Mouse (Mus musculus) forebrain, postnatal 0 days (tissue): ENCODE data around the gene Dlec1. TPM values are rescaled to one million over a fixed set of nuclear protein-coding genes. Genes with fewer than 3 reads are reported as not detected.
A peak's percentile ranks its signal among the peaks of the same experiment; 100 is the strongest.

ENCODE experiments used
- ATAC-seq: fragments of 200-750 bp; cut with Nextera tagmentation; 2 replicates; pipeline ENCODE4 v1.8.0; 2017; ENCODE audit warnings: mild to moderate bottlenecking, moderate library complexity
- DNase-seq: peaks from one replicate; pipeline ENCODE4 v3.0.0-alpha.2; 2015
- H3K27ac ChIP-seq: fragments of 300-500 bp; sonication (generic); 2 replicates; pipeline ENCODE4 v1.5.1; 2014; ENCODE audit warnings: low read depth, mild to moderate bottlenecking, antibody characterized with exemption, low read length, moderate library complexity, mixed read lengths
- H3K27me3 ChIP-seq: fragments of 300-500 bp; sonication (generic); 2 replicates; pipeline ENCODE4 v1.6.1; 2014; ENCODE audit warnings: mild to moderate bottlenecking, low read length, mixed read lengths; ENCODE audit not compliant: insufficient read depth
- H3K36me3 ChIP-seq: fragments of 300-500 bp; sonication (generic); 2 replicates; pipeline ENCODE4 v1.6.1; 2014; ENCODE audit warnings: mild to moderate bottlenecking, moderate library complexity; ENCODE audit not compliant: insufficient read depth
- H3K4me1 ChIP-seq: fragments of 300-500 bp; sonication (generic); 2 replicates; pipeline ENCODE4 v1.6.1; 2014; ENCODE audit warnings: antibody characterized with exemption; ENCODE audit not compliant: insufficient read depth
- H3K4me2 ChIP-seq: fragments of 300-500 bp; sonication (generic); 2 replicates; pipeline ENCODE4 v1.6.1; 2014; ENCODE audit warnings: low read depth, mild to moderate bottlenecking, moderate library complexity
- H3K4me3 ChIP-seq: fragments of 300-500 bp; sonication (generic); 2 replicates; pipeline ENCODE4 v1.5.1; 2014; ENCODE audit warnings: low read depth, low read length, mixed read lengths
- H3K9ac ChIP-seq: fragments of 300-500 bp; sonication (generic); 2 replicates; pipeline ENCODE4 v1.6.1; 2014; ENCODE audit warnings: mild to moderate bottlenecking
- H3K9me3 ChIP-seq: fragments of 300-500 bp; sonication (generic); 2 replicates; pipeline ENCODE4 v1.6.1; 2016; ENCODE audit warnings: low read length
- CTCF ChIP-seq: sonication (generic); IDR thresholded peaks from 2 replicates; pipeline ENCODE4 v1.5.1; 2016; ENCODE audit warnings: antibody characterized with exemption, control low read depth, low read depth
- WGBS: fragments of 180-500 bp; shearing (Covaris S2); extraction: QIAGEN DNeasy Blood & Tissue Kit; methylation state at CpG from one replicate; pipeline ENCODE4 v1.1.7; 2014; 5-methylcytosine and 5-hydroxymethylcytosine counted together
- polyA plus RNA-seq: library from polyadenylated mRNA; unstranded; fragments of >200 nt; fragmentation: Nextera tagmentation; extraction: Ambion mirVana; gene quantifications from 2 replicates; pipeline ENCODE4 v1.2.1, GENCODE M21; 2015
- total RNA-seq: library from RNA; depleted of rRNA; stranded (reverse); fragments of >200 nt; gene quantifications from 2 replicates; pipeline ENCODE4 v1.2.3, GENCODE M21; 2014

Dlec1 gene
- total and polyA plus RNA-seq, 2 experiments from 2014 or later, result 0.40 to 2.0 TPM

DNA sequence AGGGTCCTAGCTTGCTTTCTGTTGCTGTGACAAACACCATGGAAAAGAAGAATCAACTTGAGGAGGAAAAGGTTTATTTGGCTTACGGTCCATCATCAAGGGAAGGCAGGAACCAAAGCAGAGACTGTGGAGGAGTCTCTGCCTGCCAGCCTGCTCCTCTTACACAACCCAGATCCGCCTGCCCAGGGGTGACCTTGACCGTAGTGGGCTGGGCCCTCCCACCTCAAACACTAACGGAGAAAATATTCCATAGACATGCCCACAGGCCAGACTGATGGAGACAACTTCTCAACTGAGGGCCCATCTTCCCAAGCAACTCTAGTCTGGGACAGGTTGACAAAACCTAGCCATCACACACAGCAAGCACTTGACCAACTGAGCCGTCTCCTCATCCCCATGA is 39.8 kb downstream of the Dlec1 start:
- no peak overlapping the region for H3K27ac ChIP-seq
- H3K36me3 ChIP-seq, result no peaks in the 10 kb centered on the region
- H3K9me3 ChIP-seq, result no peaks in the 10 kb centered on the region
- DNase-seq (no peak), ATAC-seq (no peak)
- no peaks in the 10 kb centered on the region for H3K27me3 ChIP-seq
- H3K4me2 ChIP-seq, result no peak overlapping the region
- WGBS, result 93% methylated on average over 5 of the region's 5 CpGs
- TF ChIP-seq CTCF, result no peak
- H3K4me3 ChIP-seq, result no peak overlapping the region
- no peak overlapping the region for H3K9ac ChIP-seq
- no peaks in the 10 kb centered on the region for H3K4me1 ChIP-seq

DNA sequence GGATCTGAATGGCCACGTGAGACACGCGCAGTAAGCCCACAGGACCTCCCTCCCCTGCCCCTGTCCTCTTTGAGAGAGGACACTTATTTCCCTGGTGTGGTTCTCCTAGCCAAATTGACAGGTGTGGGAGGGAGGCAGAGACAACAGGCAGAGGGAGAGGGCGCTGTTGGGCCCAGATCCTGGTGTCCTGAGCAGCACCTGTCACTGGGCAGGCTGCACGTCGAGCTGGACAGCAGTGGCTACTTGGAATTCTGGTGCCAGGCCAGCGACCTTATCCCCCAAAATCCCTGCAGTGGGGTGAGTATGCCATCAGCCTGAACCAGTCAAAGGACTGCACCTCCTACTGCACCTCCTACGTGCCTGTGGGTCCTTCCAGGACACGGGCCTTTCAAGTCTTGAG is 41.1 kb downstream of the Dlec1 start:
- WGBS, result 73% methylated on average over 9 of the region's 9 CpGs
- no peaks in the 10 kb centered on the region for H3K36me3 ChIP-seq
- DNase-seq, result no peak
- H3K4me3 ChIP-seq, result no peak overlapping the region
- no peak overlapping the region for H3K4me2 ChIP-seq
- no peaks in the 10 kb centered on the region for H3K27me3 ChIP-seq
- no peak for ATAC-seq
- no peak overlapping the region for H3K27ac ChIP-seq
- no peak for TF ChIP-seq CTCF
- H3K9ac ChIP-seq, result no peak overlapping the region
- no peaks in the 10 kb centered on the region for H3K4me1 ChIP-seq
- H3K9me3 ChIP-seq, result no peaks in the 10 kb centered on the region

DNA sequence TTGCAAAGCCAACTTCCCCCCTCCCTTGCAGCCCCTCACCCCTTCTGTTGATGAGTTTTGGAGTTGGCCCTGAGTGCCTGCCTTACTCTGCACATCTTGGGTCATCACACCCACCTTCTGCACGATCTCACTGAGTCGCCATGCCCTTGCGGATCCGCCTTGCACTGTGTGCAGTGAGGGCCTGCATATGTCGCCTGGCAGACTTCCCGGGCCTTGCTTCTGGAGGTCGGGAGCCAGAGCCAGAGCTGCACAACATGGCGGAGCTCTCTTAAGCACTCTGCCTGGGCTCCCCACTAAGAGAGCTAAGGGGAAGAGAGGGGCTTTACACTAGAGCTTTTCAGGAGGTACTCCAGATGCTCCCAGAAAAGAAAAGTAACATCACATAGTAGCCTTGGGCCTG is 42.4 kb downstream of the Dlec1 start:
- no peak for TF ChIP-seq CTCF
- H3K4me1 ChIP-seq, result no peaks in the 10 kb centered on the region
- no peak overlapping the region for H3K4me2 ChIP-seq
- no peaks in the 10 kb centered on the region for H3K36me3 ChIP-seq
- no peak overlapping the region for H3K4me3 ChIP-seq
- H3K9ac ChIP-seq, result no peak overlapping the region
- peak; percentile 20; the same call in 1 of the 2 replicates for ATAC-seq
- 70% methylated on average over 8 of the region's 8 CpGs for WGBS
- H3K9me3 ChIP-seq, result no peaks in the 10 kb centered on the region
- H3K27me3 ChIP-seq, result no peaks in the 10 kb centered on the region
- DNase-seq, result peak; percentile 5
- no peak overlapping the region for H3K27ac ChIP-seq

DNA sequence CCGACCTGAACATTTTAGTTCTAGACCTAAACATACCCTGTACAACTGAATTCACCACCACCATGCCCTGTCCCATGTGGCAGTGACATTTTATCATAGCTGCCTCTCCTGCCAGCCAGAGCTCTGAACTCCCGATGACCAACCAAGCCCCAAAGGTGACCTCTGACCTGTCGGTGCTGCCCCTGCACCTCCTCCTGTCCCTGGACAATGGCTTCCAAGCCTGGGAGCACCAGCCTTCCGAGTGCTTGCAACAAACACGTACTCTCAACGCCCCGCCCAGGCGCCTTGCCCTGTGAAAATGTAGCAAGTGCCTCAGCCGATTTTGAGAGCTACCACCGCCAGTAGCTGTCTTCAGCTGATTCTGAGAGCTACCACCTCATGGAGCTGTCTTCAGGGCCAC is 42.9 kb downstream of the Dlec1 start:
- H3K27me3 ChIP-seq, result no peaks in the 10 kb centered on the region

DNA sequence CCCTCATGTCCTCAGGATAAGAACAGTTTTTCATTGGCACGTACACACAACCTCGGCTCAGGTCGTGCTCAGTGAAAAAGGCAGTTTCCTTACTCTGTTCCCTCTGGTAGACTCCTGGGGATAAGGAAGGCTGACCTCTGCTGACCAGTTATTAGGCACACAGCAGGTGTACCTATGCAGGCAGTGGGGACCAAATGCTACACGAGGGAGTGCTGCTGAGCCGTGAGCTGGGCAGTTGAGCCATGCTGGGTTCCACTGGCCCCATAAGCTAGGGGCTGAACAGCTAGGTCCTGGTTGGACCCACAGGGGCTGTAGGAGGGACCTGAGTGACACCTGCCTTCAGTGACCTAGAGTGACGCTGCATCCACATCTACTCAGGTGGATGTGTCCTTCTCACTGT is 43.4 kb downstream of the Dlec1 start:
- Histone ChIP-seq H3K27ac (no peak overlapping the region), H3K9ac (no peak overlapping the region), H3K4me2 (no peak overlapping the region), H3K9me3 (no peaks in the 10 kb centered on the region), H3K36me3 (no peaks in the 10 kb centered on the region), H3K4me3 (no peak overlapping the region), H3K4me1 (no peaks in the 10 kb centered on the region), H3K27me3 (no peaks in the 10 kb centered on the region)
- DNase-seq (no peak), ATAC-seq (no peak)
- 64% methylated on average over 6 of the region's 6 CpGs for WGBS
- no peak for TF ChIP-seq CTCF

More for the DNA sequence above, 42.9 kb downstream of the Dlec1 start:
- no peak overlapping the region for H3K4me3 ChIP-seq
- no peak overlapping the region for H3K9ac ChIP-seq
- ATAC-seq (no peak), DNase-seq (no peak)
- no peak overlapping the region for H3K27ac ChIP-seq
- no peaks in the 10 kb centered on the region for H3K36me3 ChIP-seq
- H3K4me2 ChIP-seq, result no peak overlapping the region
- no peak for TF ChIP-seq CTCF
- 47% methylated on average over 10 of the region's 10 CpGs for WGBS
- H3K9me3 ChIP-seq, result no peaks in the 10 kb centered on the region
- H3K4me1 ChIP-seq, result no peaks in the 10 kb centered on the region

DNA sequence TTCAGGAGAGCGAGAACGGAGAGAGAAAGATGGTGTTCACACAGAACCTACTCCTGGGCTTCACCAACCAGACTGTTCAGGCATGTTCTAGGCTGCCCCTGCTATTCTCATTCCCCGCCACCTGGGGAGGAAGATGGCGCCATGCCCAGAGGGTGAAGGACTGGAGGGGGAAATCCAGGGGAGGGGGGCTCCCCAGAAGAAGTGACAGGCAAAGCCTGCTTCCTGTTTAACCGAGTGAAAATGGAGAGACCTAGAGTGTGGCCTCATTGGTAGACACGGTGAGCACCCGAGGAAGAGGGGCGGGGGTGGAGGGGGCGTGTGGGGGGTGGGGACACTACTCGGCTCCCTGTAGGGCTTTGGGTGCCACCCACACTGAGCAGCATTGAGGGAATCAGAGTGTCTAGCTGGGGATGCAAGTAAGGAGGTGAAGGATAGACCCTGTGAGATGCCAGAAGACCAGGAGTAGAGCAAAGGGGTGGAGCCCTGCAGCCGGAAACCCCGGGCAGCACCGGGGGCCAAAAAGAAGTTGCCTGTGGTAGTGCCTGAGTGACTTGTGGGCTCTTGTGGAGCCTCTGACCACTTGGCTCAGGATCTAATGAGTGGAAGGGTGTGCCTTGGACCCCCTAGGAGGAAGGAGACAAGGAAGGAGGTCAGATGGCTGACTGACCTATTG is 44.0 kb downstream of the Dlec1 start:
- H3K4me1 ChIP-seq, result no peaks in the 10 kb centered on the region
- ATAC-seq (no peak), DNase-seq (no peak)
- H3K4me2 ChIP-seq, result no peak overlapping the region
- H3K9me3 ChIP-seq, result no peaks in the 10 kb centered on the region
- WGBS, result 77% methylated on average over 13 of the region's 13 CpGs
- no peak overlapping the region for H3K4me3 ChIP-seq
- no peaks in the 10 kb centered on the region for H3K36me3 ChIP-seq
- H3K27me3 ChIP-seq, result no peaks in the 10 kb centered on the region
- no peak overlapping the region for H3K27ac ChIP-seq
- TF ChIP-seq CTCF, result no peak
- H3K9ac ChIP-seq, result no peak overlapping the region

DNA sequence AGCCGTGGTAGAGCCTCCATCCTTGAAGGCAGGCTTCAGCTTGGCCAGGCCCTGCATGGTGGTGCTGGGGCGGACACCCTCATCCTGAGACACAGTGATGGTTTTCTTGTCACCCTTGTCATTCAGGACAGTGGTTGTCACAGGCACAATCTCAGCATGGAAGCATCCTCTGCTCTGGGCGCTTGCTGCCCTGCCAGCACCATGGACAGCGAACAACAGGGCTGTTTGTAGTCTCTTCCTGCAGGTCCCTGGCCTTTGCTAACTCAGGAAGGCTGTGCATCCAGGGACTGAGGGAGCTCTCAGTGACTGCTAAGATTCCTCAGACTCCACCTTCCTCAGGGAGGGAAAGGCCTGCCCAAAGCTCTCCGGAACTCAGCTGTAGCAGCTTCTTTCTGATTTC is 47.3 kb downstream of the Dlec1 start:
- WGBS, result 35% methylated on average over 5 of the region's 5 CpGs
- Histone ChIP-seq H3K9me3 (no peaks in the 10 kb centered on the region), H3K4me2 (no peak overlapping the region), H3K4me1 (no peaks in the 10 kb centered on the region), H3K27me3 (no peaks in the 10 kb centered on the region), H3K36me3 (no peaks in the 10 kb centered on the region), H3K9ac (no peak overlapping the region), H3K27ac (no peak overlapping the region), H3K4me3 (no peak overlapping the region)
- ATAC-seq, result no peak
- no peak for TF ChIP-seq CTCF
- no peak for DNase-seq
